Mouse (Mus musculus): ENCODE data around the gene Srgap2.

Srgap2 gene

DNA sequence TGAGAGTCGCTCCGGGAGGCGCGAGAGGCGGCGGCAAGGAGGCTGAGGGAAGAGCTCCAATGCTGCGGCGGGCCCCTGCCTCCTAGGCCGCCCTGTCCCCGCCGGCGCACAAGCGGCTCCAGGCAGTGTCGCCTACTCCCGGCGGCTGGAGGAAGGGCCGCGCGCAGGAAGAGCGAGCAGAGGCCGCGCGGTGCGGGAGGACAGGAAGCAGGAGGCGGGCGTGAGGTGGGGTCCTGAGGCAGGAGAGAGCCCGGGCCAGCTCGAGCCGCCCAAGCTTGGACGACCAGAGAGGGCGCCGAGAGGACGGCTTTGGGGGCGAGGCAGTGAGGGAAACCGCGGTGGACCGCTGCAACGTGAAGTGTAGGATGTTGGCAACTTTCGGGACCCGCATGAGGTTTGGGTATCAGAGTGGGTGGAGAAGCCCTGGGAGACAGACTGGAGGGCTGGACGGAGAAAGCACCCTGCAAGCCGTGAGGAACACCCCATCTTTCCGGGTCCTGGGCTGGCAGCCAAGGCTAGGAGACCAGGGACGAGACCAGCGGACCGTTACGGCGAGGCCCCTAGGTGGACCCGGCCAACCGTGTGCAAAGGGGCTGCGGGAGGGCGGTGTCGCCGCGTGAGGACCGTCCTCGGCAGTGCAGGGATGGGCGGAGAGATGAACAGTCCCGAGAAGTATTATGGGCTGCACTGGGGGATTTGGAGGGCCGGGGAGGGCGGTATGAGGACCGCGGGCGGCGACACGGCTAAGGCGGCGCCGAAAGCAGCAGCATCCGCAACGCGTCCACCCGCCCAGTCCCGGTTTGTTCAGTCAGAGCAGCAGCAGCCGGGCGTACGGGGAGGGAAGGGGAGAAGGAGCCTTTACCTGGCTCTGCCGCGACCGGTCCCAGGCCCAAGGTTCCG, 531 bp downstream of the Srgap2 start:
- DNase-seq (ENCODE audit: low read depth), result peak; percentile 78

DNA sequence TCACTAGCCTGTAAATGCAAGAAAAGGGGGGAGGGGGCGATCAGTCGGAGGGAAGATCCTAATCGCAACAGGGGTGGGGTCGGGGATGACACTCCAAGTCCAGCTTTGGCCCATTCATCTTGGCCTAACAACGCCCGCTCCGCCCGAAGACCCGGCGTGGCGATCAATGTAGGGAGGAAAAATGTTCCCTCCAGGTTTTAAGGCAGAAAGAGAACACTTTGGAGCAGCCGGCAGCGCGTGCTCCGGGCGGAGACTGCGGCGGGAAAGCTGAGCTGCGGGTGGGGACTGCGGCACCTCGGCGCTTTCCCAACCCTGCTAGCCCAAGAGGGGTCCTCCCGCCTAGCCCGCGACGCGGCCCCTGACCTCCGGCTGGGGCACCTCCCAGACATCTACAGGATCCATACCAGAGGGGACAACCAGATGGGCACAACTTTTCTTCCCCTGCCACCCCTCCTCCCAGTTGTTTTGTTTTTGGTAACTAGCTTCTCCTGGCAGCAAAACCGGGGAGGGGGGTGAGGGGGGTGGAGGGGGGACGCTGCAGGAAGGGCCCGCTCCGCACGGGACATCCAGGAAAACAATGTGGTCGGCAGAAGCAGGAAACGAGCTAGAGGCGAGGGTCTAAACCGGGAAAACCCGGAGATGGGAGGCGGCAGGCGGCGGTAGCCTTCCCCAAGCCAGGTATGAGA, 1.4 kb downstream of the Srgap2 start:
- DNase-seq (ENCODE audit: low read depth), result peak; percentile 55

DNA sequence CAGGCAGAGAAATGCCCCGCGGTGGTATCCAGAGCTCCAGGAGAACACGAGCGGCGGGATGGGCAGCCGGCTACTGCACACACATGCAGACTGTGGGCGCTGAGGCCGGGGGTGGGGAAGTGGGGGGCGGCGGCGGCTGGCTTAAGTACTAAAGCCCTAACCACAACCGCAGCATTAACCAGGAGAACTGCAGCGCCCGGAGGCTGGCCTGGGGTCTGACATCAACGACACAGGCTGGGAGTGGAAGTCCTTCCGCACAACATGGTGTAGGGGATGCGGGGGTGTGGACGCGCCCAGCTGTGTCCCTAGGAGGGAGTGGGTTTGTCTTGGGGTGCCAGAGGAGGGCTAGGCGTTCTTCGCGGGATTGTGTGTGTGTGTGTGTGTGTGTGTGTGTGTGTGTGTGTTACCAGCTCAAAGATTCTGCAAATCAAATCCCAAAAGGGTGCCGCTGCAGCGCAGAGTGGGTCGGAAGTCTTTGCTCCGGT, 2.0 kb downstream of the Srgap2 start:
- DNase-seq (ENCODE audit: low read depth), result peak; percentile 53

DNA sequence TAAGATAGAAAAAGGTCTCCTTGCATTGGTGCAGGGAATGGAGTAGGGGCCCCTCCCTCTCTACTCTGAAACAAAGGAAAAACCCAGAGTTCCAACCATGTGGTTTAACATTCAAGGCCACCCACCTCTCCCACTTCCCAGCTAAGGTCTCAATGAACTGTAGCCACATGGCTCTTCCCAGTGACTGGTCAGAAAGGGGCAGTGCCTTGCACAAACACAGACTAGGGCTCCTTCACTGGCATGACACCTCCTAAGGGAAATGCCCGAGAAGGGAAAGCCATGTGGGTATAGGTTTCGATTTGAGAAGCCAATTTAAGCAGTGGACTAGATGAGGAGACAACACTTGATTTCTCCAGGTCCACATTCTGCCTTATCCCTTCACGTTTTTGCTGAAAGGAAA, 3.4 kb downstream of the Srgap2 start:
- DNase-seq (ENCODE audit: low read depth), result no peak

DNA sequence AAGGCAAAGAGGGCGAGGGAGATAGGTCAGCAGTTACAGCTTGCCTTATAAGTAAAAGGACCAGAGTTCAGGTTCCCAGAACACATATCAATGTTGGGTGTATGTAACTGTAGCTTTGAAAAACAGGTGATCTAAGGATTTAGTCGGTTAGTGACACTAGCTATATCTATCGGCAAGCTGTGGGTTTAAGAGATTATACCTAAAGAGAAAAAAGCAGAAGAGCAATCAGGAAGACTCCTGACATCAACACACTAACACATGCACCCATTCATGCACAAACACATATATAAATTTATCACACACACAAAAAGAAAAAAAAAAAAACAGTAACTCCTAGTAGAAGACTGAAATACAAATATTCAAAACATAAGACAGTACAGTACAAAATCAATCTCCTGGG, 10.6 kb downstream of the Srgap2 start:
- no peak for DNase-seq (ENCODE audit: low read depth)

DNA sequence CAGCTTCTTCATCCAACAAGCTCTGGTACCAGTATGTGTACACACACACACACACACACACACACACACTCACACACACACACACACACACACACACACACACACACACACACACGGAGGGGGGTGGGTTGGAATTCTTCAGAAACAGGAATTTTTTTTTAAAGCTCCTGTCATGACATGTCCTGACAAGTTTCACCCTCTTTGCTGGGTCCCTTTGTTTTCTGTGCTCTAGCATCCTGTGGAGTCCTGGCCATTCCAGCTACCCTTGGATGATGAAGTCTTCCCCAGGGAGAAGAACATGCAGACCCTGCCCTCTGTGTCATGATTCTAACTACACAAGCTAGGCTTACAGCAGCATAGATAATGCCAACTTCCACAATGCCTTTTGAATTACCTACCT, 13.0 kb downstream of the Srgap2 start:
- no peak for DNase-seq (ENCODE audit: low read depth)

DNA sequence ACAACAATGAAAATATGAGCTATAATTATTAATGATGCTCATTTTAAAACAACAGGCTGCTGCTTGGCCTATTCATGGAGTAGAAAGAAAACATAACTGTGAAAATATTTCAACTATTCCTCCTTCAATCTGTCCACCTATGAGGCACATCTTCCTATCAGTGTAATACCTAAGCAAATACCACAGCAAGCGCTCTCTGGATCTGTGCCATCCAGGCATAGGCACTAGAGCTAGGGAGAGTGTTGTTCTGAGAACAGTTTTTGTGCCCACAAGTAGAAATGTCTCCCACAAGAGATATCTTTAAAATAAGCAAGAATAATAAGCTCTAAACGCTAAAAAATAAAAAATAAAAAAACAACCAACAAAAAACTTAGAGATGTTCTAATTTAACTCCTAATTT, 14.0 kb downstream of the Srgap2 start:
- DNase-seq (ENCODE audit: low read depth), result no peak

DNA sequence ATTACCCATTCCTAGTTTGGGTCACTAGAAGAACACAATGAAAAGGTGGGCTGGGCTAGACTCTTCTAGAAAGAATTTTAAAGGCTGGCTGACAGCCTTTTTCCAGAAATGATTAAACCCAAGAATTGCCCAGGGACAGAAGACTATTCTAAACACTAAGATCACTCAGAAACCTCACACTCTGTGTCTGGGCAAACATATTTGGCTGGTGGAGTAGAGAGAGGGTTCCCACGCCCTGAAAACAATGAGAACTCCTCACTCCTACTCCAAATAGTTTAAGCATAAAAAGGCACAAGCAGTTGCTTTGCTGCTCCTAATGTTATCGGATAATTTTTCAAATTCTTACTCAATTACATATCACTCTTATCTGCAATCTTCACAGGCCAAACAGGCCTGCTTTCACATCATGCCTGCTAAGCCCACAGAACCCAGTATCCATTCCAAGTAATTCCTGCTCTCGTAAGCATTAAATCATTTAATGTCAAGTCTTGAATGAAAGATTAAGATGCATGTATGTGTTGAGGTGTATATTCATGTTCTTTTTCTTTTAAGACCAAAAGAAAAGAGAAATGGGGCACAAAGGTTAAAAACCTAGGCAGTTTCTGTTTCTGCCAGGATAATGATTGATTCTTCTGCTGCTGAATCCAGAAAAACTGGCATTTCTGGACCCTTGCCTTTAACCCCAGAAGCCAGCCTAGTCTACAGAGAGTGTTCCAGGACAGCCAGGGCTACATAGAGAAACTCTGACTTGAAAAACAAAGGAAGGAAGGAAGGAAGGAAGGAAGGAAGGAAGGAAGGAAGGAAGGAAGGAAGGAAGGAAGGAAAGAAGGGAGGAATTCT, 15.3 kb downstream of the Srgap2 start:
- peak; percentile 40 for DNase-seq (ENCODE audit: low read depth)

DNA sequence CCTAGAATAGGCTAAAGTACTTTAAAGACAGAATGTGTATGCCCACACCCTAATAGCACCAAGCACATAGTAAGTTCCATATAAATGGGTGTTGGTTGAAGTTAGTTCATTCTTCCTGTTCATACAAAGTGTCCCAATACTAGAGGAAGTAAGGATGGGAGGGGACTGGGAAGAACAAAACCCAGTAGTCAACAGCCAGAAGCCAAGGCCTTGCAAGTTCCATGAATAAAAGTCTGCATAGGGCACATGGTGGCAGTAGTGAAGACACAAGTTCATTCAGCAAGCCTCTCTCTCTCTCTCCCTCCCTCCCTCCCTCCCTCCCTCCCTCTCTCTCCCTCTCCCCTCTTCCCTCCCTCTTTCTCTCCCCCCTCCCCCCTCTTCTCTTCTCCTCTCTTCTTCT, 16.0 kb downstream of the Srgap2 start:
- no peak for DNase-seq (ENCODE audit: low read depth)

DNA sequence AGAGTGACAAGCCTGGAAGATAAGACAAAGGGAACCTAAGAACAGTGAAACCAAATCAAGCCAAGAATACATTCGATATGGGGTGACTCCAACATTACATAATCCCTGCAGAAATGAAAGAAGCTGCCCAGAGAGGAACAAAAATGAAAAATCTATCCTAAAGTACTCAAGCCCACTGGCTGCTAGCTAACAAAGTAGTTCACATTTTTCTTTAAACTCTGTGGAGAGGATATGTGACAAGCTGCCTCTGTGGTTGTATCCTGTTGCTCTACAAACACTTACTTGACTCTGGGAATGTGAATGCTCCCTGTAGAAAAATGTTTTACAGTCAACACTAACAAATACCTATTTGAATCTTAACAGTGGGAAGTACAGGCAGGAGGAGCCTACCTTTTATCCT, 25.5 kb downstream of the Srgap2 start:
- DNase-seq (ENCODE audit: low read depth), result peak; percentile 44

DNA sequence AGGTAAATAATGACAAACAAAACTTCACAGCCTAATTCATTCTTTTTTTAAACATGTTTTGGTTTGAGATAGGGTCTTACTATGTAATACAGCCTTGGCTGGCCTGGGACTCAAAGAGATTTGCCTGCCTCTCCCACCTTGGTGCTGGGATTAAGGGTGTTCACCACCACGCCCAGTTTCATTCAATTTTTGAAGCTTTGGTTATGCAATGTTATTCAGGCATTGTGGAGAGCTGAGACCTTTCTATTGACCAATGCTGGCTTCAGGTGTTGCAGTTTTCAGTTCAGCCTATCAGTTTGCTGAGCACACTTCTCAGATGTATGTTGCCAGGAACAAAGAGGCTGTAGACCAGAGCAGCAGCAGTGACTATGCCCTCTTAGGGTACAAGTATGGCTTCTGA, 28.9 kb downstream of the Srgap2 start:
- DNase-seq (ENCODE audit: low read depth), result no peak

DNA sequence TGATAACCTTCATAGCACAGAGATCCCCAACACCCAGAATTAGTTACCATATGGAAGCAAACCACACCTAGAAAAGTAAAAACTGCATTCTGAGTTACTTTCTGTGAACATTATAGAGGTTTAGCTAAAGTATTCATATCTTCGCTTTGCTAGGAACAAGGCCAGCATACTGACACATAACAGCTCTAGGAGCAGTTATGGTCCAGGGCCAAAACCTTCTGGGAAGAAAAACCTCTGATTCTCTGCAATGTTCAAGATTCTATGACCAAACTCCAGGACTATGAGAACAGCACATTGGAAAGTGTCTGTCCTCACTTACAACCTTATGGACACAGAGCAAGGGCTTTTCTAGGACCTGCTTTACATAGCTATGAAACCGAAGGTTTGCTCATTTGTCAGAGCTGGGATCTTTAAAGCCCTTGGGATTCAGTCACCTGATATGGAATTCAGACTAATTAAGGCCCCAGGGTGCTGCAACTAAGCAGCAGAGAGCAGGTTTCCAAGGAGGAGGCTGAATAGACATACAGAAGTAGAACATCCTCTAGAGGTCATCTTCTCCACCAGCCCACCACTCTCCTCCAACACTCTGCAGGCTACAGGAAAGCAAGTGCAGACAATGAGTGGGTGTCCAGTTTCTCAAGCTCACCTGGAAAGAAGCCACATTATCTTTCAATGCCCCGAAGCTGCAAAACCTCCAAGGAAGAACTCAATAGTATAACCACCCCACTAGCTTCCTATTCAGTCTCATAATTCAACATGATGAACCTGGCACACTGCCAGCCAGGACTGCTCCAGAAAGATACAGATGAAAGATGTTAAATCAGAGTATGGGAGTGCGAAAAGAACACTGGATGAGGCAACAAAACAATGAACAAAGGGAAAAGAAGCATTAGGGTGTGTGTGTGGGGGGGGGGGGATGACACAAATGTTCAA, 32.9 kb downstream of the Srgap2 start:
- peak; percentile 78 for DNase-seq (ENCODE audit: low read depth)

DNA sequence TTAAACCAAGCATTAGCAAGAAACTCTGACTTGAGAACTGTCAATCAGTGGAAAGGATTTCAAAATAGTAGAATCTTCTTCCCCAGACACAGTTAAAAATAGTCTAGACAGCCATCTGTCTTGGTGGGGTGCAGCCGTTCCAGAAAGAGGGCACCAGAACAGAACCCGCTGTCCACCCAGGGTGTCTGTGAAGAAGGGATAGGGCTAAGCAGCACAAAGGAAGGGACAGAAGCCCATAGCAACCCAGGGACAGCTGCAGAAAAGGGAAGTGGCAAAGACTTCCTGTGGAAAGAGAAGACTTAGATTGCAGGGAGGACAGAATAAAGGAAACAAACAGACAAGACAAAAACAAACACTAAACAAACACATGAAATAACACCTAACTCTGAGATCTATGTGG, 34.8 kb downstream of the Srgap2 start:
- no peak for DNase-seq (ENCODE audit: low read depth)

DNA sequence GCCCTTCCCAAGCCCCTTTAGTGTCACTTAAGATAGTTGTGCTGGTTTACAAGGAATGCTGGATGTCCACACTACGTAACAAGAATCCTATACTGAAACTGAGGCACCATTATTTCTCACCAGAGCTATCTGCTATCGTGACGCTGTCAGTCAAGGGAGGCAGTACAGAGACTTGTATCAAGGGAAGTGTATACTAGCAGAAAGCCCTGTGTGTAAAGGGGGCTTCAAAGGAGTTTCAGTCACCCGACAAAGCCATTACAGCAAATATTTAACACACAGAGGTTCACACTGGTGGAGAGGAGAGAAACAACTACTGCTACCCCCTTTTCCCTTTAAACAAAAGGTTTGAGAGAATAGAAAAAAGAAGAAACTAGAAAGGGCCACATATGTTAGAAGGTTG, 35.6 kb downstream of the Srgap2 start:
- no peak for DNase-seq (ENCODE audit: low read depth)

DNA sequence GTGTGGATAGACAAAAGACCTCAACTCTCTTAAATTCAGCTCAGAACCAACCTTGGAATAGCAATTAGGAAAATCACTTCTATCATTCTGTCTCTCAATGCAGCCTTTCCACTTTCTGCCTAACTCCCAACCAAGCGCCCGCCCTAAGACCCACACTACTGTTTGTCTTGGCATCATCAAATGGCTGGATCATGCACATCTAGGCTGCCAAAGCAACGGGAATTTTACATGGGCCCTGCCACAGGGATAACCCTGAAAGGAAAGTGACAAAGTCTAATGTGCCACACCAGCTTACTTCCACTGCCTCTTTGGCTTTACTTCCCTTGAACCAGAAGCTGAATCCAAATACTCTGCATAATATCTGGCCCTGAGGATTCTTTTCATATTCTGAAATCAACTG, 37.8 kb downstream of the Srgap2 start:
- no peak for DNase-seq (ENCODE audit: low read depth)

DNA sequence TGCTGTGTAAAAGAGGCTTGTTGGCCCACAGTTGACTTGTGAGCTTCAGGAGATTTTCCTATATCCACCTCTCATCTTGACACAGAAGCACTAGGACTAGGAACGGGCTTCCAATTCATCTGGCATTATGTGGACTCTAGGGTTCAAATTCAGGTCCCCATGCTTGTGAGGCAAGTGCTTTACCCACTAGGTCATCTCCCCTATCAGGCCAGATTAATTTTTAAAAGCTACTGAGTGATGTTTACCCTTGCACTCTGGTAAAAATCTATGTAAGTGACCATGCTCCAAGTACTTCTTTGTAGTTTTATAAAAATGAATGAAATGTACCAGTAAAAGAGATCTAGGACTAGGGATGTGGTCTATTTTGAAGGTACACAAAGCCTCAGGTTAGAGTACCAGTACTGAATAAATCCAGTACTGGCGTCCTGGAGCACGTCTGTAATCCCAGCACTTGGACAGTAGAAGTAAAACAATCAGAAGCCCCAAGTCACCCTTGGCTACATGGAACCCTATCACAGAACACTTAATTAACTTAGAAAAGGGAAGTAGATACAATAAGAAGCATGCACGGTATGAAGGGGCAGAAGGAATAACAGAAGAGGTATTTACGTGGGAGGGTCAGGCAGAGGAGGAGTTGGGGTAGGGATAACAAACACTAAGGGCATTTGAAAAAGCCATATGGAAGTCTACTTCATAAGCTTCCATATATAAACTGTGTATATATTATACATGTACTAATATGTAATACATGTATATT, 40.9 kb downstream of the Srgap2 start:
- no peak for DNase-seq (ENCODE audit: low read depth)

DNA sequence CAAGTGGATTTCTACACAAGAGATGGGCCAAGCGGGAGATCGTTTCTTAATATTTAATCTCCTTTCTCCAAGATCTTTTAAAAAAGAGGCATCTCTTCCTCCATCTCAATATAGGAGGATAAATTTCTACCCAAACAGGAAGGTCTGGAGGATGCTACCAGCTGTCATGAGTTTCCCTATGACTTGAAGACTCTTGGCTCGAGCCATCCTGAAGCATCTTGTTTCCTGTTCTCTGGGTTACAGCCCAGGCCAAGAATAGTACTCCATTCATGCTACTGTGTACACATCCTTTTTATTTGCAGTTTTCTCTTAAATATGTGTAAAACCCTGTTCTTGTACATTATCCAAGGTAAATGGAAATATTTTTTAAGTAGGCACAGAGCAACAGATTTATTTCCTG, 44.9 kb downstream of the Srgap2 start:
- no peak for DNase-seq (ENCODE audit: low read depth)

DNA sequence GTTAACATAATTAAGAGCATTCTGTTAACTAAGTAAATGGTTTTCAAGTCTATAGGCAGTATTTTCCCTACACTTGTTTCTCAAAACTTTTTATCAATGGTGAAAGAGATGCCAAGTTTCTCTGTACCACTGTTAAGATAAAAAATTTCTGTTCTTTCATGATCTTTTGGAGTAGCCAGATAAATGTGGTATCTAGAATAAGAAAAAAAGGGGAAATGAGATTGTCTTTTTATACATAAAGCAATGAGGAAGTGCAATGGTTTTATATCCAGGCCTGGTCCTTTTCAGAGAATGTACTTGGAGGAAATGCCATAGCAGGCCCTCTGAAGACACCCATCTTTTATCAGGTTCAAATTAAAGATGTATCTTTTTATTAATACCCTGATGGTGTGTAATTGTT, 45.8 kb downstream of the Srgap2 start:
- DNase-seq (ENCODE audit: low read depth), result no peak

DNA sequence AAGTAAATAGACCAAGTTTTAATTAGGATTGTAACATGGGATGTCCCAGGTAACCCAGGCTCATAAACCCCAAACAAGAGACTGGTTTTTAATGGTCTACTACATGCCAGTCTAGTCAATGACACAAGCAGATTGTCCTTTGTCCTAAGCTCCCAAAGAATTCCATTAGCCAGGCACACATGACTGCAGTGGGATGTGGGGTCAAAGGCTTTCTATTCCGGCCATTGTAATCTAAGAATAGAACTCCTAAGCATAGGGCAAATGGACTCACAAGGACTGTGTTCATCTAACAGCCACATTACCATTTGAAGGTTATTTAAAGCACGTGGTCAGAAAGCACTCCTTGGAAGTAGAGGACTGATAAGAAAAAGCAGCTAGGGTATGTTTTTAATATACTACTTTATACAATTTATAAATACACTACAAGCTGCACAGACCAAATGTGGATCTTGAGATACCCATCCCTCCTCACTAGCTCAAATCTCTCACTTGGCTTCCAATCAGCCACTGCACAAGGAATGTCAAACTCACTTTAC, 48.3 kb downstream of the Srgap2 start:
- no peak for DNase-seq (ENCODE audit: low read depth)

DNA sequence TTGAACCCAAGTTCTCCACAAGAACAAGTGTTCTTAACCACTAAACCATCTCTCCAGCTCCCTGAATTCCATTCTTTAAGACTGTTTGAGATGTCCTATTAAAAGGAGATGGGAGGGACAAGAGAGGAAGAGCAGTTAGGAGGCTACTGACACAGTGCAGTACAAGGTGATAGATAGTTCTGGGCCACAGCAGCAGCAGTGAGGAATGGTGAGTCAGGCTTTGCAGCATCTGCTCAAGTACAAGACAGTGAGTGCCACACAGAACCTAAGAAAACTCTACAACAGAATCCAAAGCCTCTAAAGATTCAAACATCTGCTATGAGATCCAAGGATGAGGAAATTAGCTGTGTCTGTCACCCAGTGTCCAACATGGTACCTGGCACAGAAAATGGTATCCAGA, 51.8 kb downstream of the Srgap2 start:
- DNase-seq (ENCODE audit: low read depth), result no peak

All from NIH3T3 (cell line).